Mouse (Mus musculus): ENCODE data around the gene Mysm1. TPM values are rescaled to one million over a fixed set of nuclear protein-coding genes. Genes with fewer than 3 reads are reported as not detected.

The Mysm1 gene
- polyA plus RNA-seq, 1 experiment from 2014 or later = 31.1 TPM

DNA sequence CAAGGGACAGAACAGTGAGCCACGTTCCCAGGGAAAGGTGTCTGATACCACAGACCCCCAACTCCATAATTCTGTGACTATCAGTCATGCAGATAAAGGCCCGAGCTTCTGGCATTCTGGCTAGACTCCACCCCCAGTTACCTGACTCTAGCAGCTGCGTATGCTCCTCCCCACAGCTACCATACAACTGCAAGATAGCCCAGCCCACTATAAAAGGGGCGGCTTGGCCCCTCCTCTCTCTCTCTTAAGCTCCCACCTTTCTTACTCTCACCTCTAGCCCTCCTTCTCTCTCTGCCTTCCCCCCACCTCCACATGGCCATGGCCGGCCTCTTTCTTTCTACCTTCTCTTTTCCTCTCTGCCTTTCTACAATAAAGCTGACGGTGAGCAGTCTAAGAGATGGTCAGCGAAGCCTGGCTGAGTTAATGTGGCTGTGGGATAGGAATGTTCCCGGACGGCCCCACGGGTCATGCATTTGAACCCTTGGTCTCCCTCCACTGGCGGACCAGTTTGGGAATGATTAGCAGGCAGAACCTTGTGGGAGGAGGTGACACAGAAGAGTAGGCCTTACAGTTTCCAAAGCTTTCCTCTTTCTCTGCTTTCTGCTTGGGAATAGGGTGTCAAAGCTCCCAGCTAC is 37.6 kb downstream of the Mysm1 start:
- H3K9ac ChIP-seq = no peak overlapping the region
- DNase-seq (no peak), ATAC-seq (ENCODE audit: insufficient read depth) (no peak)
- no peaks in the 10 kb centered on the region for H3K27me3 ChIP-seq (ENCODE audit: insufficient read depth, low read length)
- no peak for TF ChIP-seq CTCF (IDR thresholded peaks at IDR 0.05; ENCODE audit: low read depth)
- 71% methylated on average over 11 of the region's 11 CpGs for WGBS
- H3K9me3 ChIP-seq (ENCODE audit: low read depth, low read length) = no peaks in the 10 kb centered on the region
- no peaks in the 10 kb centered on the region for H3K4me1 ChIP-seq (ENCODE audit: insufficient read depth)
- peaks cover 49% of the 10 kb centered on the region for H3K36me3 ChIP-seq (ENCODE audit: insufficient read depth)
- H3K4me2 ChIP-seq = no peak overlapping the region
- H3K27ac ChIP-seq (ENCODE audit: low read depth) = no peak overlapping the region
- no peak overlapping the region for H3K4me3 ChIP-seq (ENCODE audit: low read depth, low read length)

DNA sequence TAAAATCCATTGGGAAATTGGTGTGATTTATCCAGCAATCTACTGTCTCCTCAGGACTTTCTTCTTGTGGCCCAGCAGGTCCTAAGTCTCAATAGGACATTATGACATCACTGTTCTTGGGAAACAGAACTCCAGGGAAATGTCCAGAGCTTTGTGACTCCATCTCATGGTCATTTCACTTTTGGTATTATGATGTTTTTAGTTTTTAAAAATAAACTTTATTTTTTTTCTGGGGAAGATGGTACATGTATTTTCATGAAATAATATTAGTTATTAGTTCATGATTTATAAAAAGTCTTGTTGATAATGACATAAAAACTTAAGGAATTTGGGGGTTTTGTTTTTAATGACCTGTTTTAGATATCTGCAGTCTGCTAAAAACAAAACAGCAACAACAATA is 50.2 kb downstream of the Mysm1 start, which contains the start of gene Eqtn:
Eqtn (minus strand) TSS at position 101 of the 400 bp plus-strand sequence.
- H3K27ac ChIP-seq (ENCODE audit: low read depth) = no peak within 1 kb of the TSS
- no peaks in the 10 kb centered on the region for H3K4me1 ChIP-seq (ENCODE audit: insufficient read depth)
- H3K36me3 ChIP-seq (ENCODE audit: insufficient read depth) = no peaks in the 10 kb centered on the region
- no peak within 1 kb of the TSS for H3K4me2 ChIP-seq
- ATAC-seq (ENCODE audit: insufficient read depth) (no peak), DNase-seq (no peak)
- H3K4me3 ChIP-seq (ENCODE audit: low read depth, low read length) = no peak within 1 kb of the TSS
- TF ChIP-seq CTCF (IDR thresholded peaks at IDR 0.05; ENCODE audit: low read depth) = no peak
- no peaks in the 10 kb centered on the region for H3K27me3 ChIP-seq (ENCODE audit: insufficient read depth, low read length)
- no peaks in the 10 kb centered on the region for H3K9me3 ChIP-seq (ENCODE audit: low read depth, low read length)
- H3K9ac ChIP-seq = no peak within 1 kb of the TSS

DNA sequence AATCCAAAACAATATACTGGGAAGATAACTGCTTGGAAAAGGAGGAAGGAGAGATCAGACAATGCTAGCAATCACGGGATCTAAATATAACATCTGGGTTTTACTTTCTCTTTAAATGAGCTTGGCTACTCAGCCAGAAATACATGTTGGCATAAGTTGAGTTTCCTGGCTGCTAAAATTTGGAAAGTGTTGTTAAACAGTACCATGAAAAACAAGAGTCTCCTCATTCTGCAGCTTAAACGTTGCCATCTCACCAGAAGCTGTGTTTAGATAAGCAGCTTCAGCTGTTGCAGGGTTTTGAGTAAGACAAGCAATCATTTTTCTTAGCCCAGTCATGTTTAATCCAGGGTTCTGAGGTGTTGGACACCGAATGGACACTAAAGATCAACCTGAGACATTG is 77.1 kb downstream of the Mysm1 start:
- peak; percentile 5 for DNase-seq
- no peak overlapping the region for H3K4me2 ChIP-seq
- no peaks in the 10 kb centered on the region for H3K27me3 ChIP-seq (ENCODE audit: insufficient read depth, low read length)
- H3K27ac ChIP-seq (ENCODE audit: low read depth) = no peak overlapping the region
- no peak for TF ChIP-seq CTCF (IDR thresholded peaks at IDR 0.05; ENCODE audit: low read depth)
- no peaks in the 10 kb centered on the region for H3K36me3 ChIP-seq (ENCODE audit: insufficient read depth)
- WGBS = 39% methylated on average over 3 of the region's 3 CpGs
- H3K9me3 ChIP-seq (ENCODE audit: low read depth, low read length) = no peaks in the 10 kb centered on the region
- H3K9ac ChIP-seq = no peak overlapping the region
- H3K4me3 ChIP-seq (ENCODE audit: low read depth, low read length) = no peak overlapping the region
- H3K4me1 ChIP-seq (ENCODE audit: insufficient read depth) = no peaks in the 10 kb centered on the region
- no peak for ATAC-seq (ENCODE audit: insufficient read depth)

DNA sequence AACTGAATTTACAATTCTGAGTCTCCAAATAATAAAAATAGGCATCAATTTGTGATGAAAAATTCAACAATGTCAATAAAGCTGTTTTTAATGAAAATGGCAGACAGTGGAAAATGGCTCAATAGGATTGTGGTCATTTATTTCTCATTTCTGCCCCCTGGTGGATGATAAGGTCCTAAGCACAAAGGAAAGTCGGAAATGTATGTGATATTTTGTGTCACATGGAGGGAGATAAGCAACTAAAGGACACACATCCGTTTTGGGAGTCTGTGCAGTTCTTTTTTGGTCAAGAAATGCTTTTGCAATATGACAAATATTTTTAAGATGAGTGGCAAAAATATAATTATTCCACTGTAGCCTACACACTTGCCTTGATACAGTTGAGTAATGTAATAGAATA is 78.2 kb downstream of the Mysm1 start:
- H3K4me1 ChIP-seq (ENCODE audit: insufficient read depth) = no peaks in the 10 kb centered on the region
- WGBS = 7% methylated on average over 2 of the region's 2 CpGs
- H3K27me3 ChIP-seq (ENCODE audit: insufficient read depth, low read length) = no peaks in the 10 kb centered on the region
- H3K9ac ChIP-seq = no peak overlapping the region
- peak; percentile 81 for DNase-seq
- H3K4me3 ChIP-seq (ENCODE audit: low read depth, low read length) = no peak overlapping the region
- no peak overlapping the region for H3K27ac ChIP-seq (ENCODE audit: low read depth)
- ATAC-seq (ENCODE audit: insufficient read depth) = no peak
- H3K4me2 ChIP-seq = no peak overlapping the region
- H3K36me3 ChIP-seq (ENCODE audit: insufficient read depth) = no peaks in the 10 kb centered on the region
- TF ChIP-seq CTCF (IDR thresholded peaks at IDR 0.05; ENCODE audit: low read depth) = peak; percentile 68
- H3K9me3 ChIP-seq (ENCODE audit: low read depth, low read length) = no peaks in the 10 kb centered on the region

Other genes with a start within 250 kb of the Mysm1 start
- gene Tek, start 239.8 kb downstream of the Mysm1 start, polyA plus RNA-seq (2014; fragmentation: Nextera tagmentation; extraction: Ambion mirVana) = 40.5 and 42.4 TPM in 2 replicates
- not detected in 2 replicates for gene Eqtn, start 50.3 kb downstream of the Mysm1 start, polyA plus RNA-seq (2014; fragmentation: Nextera tagmentation; extraction: Ambion mirVana)
- 67.1 and 71.5 TPM in 2 replicates for gene Jun, start 73.1 kb upstream of the Mysm1 start, polyA plus RNA-seq (2014; fragmentation: Nextera tagmentation; extraction: Ambion mirVana)